Mouse (Mus musculus) limb, embryonic 15.5 days (tissue): Measurements from ENCODE around the gene S1pr2. TPM values are rescaled to one million over a fixed set of nuclear protein-coding genes. Genes with fewer than 3 reads are reported as not detected.

Source experiments
- microRNA-seq: library from miRNA; unstranded; fragments of <30 nt; microRNA quantifications from one replicate; pipeline ENCODE4, GENCODE M21; 2016
- polyA plus RNA-seq: library from polyadenylated mRNA; unstranded; fragments of >200 nt; fragmentation: Nextera tagmentation; extraction: Ambion mirVana; gene quantifications from 2 replicates; pipeline ENCODE4 v1.2.1, GENCODE M21; 2015

S1pr2 gene
- polyA plus RNA-seq, 1 experiment from 2014 or later, result 65.1 TPM

Small RNAs within 50 kb of the gene (microRNA-seq; reads per million reads assigned to microRNA genes)
- 0.61 reads per million for gene Mir7081

Other genes with a start within 250 kb of the S1pr2 start
- 9.3 and 9.7 TPM in 2 replicates for gene Olfm2, start 230.4 kb downstream of the S1pr2 start, polyA plus RNA-seq
- 8.0 and 15.3 TPM in 2 replicates for gene Col5a3, start 161.7 kb downstream of the S1pr2 start, polyA plus RNA-seq
- not detected in 2 replicates for gene Rdh8, start 158.3 kb downstream of the S1pr2 start, polyA plus RNA-seq
- gene A230050P20Rik, start 108.1 kb downstream of the S1pr2 start, polyA plus RNA-seq, result 9.5 and 11.8 TPM in 2 replicates
- 4.6 and 5.0 TPM in 2 replicates for gene Angptl6, start 97.1 kb downstream of the S1pr2 start, polyA plus RNA-seq
- gene Ppan, start 88.6 kb downstream of the S1pr2 start, polyA plus RNA-seq, result 86.9 and 88.6 TPM in 2 replicates
- gene Eif3g, start 78.2 kb downstream of the S1pr2 start, polyA plus RNA-seq, result 303 and 319 TPM in 2 replicates
- gene Dnmt1, start 16.9 kb downstream of the S1pr2 start, polyA plus RNA-seq, result 79.7 and 82.3 TPM in 2 replicates
- 112 and 116 TPM in 2 replicates for gene Mrpl4, start 26.0 kb upstream of the S1pr2 start, polyA plus RNA-seq
- 23.4 and 24.4 TPM in 2 replicates for gene Icam1, start 39.2 kb upstream of the S1pr2 start, polyA plus RNA-seq
- 0.96 and 3.0 TPM in 2 replicates for gene Icam4, start 52.6 kb upstream of the S1pr2 start, polyA plus RNA-seq
- 0.05 and 0.21 TPM in 2 replicates for gene Icam5, start 55.3 kb upstream of the S1pr2 start, polyA plus RNA-seq
- 0.56 TPM in 1 of 2 replicates, not detected in the other for gene Zglp1, start 90.3 kb upstream of the S1pr2 start, polyA plus RNA-seq
- 0.60 and 0.93 TPM in 2 replicates for gene Gm49373, start 96.3 kb upstream of the S1pr2 start, polyA plus RNA-seq
- 53.3 and 57.9 TPM in 2 replicates for gene Fdx1l, start 96.8 kb upstream of the S1pr2 start, polyA plus RNA-seq
- 1.2 and 1.6 TPM in 2 replicates for gene Gm38431, start 115.2 kb upstream of the S1pr2 start, polyA plus RNA-seq
- gene Raver1, start 115.2 kb upstream of the S1pr2 start, polyA plus RNA-seq, result 49.6 and 55.0 TPM in 2 replicates
- 13.1 and 13.2 TPM in 2 replicates for gene Tyk2, start 154.5 kb upstream of the S1pr2 start, polyA plus RNA-seq
- 298 and 326 TPM in 2 replicates for gene Cdc37, start 173.2 kb upstream of the S1pr2 start, polyA plus RNA-seq
- gene Pde4a, start 188.9 kb upstream of the S1pr2 start, polyA plus RNA-seq, result 6.1 and 6.4 TPM in 2 replicates